Mouse (Mus musculus) retina, postnatal 1 day (tissue): Measurements from ENCODE around the gene Spast.
A peak's percentile ranks its signal among the peaks of the same experiment; 100 is the strongest.
"Not testable (repeated sequence)": the region's sequence is repeated elsewhere in the genome, so short reads cannot be mapped to it uniquely, and the experiment has no call there.

Experiments
- DNase-seq: peaks from one replicate; pipeline ENCODE4 v3.0.0-alpha.2; 2012

Spast gene

DNA sequence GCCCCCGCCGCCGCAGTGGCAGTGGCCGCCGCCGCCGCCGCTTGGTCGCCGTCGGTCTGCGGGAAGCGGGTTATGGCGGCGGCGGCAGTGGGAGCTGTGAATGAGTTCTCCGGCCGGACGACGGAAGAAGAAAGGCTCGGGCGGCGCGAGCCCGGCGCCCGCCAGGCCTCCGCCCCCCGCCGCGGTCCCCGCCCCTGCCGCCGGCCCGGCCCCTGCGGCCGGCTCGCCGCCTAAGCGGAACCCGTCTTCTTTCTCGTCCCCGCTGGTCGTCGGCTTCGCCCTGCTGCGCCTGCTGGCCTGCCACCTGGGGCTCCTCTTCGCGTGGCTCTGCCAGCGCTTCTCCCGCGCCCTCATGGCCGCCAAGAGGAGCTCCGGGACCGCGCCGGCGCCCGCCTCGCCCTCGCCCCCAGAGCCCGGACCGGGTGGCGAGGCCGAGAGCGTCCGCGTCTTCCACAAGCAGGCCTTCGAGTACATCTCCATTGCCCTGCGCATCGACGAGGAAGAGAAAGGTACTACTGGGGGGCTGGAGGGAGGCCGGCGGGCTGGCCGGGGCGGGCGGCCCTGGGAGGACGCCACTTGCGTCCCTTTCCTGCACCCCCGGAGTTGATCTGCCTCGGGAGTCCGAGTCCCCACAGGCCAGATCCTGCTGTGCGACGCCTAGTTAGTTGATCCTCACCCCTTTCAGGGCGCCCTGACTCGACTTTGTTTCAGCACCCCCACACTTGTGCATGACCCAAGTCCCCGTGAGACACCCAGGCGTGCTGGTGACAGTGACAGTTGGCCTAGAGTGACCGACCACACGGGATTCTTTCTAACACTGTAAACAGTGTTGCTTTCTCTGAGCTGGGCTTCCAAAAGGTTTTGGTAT lies at the start of gene Spast:
Gene Spast (plus strand): TSS at position 51 of the 868 bp plus-strand sequence.
- DNase-seq, result peak; percentile 78

DNA sequence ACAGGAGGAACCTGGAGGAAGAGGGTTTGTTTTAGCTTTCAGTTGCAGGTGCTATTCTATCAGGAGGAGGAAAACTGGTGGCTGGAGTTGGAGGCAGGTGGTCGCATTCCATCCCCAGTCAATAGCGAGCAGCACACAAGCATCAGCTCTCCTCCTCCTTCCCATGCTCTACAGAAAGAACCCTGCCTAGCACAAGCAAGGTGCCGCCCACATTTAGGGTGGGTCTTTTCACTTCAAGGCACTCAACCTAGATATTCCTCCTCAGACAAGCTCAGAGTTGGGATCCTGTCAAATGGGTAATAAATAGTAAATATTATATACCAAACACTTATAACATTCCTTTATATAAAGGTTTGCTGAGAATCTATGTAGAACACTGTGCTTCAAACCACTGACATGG lies 48.6 kb upstream of the Spast start:
- no peak for DNase-seq

DNA sequence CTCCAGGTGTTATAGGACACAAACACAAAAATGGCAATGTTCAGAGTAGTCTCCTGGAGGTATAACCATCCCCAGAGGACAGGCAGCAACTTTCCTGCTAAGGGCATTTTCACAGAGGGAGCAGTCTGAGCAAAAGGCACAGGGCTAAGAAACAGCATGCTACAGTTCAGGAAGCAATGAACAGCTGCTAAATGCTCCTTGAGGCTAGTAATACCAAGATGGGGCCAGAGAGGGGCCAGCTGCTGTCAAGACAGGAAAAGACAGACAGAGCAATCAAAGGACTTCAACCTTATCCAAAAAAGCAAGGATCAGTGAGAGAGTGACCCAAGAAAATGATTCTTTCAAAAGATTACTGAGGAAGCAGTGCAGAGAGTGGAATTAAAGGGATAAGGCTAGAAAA lies 47.9 kb upstream of the Spast start:
- peak; percentile 11 for DNase-seq

DNA sequence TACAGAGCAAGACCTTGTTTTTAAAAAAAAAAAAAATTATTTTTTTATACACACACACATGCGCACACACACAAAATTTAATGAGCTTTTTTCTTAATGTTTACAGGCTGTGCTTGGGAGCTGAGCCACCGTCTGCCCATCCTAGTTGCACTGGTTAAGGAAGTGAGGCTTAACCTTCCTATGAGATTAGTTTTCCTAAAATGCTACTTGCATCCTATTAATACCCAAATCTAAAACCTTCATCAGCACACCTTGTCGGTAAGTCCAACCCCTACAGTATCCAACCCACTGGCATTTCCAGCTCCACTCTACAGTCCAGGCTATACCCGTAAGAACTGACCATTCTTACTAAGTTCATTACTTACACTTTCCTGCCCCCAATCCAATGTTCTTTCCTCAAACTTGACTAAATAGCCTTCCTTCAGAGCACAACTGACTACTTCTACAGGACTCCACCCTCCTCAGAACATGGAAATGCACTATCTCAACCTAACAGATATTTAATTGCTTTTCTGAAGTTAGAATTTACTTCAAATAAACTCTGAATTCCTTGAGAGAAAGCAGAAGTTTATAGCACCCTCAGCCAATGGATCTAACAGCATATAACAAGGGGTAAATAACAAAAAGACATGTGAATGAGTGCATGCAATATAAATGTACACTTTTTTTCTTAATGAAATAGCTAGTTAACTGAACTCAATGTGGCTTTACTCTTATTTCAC lies 47.0 kb upstream of the Spast start:
- no peak for DNase-seq

DNA sequence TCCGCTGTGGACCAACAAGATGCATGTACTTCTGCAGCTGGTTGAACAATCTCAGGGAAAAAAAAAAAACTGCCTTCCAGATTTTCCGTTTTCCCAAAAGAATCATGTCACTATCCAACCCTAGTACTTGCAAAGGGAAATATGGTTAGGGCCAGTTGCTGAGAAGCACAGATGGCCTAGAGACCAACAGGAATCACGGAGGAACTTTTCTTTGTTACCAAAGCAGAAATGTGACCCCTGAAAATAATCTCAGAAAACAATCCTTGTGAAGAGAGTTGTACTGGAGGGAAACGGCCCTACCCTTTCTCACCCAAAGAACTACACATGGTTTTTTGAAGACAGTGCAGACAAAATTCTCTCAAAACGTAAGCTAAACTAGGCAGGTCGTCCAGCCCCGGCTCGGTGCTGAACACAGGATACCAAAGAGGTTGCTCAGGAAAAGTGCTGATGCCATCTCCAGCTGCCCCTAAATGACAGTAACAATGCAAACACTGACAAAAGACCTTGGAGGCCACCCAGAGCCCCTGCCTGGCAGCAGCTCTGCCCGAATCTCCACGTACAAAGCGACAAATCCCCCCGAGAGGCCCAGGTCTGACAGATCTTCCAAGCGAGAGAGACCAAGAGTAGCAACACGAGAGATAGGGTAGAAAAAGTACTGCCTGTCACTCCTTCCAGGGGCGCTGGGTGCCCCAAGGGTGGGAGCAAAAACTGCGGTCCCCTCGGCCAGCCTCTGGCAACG lies 44.9 kb upstream of the Spast start:
- DNase-seq, result peak; percentile 65

DNA sequence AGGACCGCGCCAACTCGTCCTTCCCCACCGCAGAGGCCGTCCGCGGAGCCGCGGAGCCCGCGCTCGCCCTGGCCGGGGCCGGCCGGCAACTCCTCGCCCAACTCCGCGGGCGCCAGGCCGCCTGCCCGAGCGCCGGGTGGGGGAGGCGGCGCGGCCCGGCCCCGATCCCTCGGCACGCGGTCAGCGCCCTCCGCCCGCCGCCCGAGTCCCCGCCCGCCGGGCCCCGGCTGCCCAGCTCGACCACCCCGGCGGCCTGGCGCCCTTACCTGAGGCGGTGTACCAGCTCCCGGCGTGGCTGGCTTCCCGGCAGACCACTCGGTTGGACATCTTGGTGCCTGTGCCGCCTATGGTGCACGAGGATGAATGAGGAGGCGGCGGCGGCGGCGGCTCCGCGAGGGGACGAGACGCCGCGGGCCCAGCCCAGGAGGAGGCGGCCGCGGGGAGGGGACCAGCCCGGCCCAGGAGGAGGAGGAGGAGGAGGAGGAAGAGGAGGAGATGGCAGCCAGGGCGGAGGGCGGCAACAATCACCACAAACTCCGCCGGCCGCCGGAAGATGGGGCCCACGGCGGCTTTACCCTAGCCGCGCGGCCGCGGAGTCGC lies 44.3 kb upstream of the Spast start:
- DNase-seq, result peak; percentile 83

DNA sequence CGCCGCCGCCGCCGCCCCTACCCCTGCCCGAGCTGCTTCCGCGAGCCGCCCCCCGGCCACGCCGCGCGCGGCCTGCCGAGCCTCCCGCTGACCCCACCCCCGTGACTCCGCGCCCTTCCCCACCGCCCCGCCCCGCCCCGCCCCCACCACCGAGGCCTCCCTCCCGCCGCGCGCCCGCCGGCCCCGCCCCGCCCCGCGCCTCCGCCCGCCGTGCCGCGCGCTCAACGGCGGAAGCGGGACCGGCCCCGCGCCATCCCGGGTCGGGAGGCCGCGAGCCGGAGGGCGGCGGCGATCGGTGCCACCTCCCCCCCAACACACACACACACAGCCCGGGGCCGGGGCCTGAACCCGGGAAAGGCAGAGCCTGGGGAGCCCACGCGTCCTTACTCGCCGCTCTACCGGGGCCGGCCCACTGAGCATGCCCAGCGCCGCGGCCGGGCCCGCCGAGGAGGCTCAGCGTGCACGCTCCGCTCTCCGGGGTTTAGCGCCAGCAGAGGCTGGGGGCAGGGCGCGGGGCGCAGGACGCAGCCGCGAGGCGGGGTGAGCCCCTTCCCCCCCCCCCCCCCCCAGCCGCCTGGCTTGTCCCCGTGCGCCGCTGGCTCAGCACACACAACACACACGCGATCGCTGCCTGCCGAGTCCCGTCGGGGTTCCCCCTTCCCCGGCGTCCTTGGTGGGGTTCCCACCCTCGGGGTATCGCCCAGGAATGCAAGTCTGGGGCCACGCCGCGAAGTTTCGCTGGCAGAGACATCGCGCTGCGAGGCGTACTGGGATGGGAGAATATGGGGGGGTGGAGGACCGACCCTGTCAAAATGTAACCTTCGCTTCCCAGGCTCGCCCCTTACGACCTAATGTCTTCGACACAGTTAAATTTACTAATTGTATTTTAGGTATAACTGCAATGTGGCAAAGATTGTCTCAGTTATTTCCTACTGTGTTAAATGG lies 43.5 kb upstream of the Spast start, which contains the start of gene Memo1:
Gene Memo1 (minus strand): TSS at position 496 of the 945 bp plus-strand sequence.
- DNase-seq, result peak; percentile 92

DNA sequence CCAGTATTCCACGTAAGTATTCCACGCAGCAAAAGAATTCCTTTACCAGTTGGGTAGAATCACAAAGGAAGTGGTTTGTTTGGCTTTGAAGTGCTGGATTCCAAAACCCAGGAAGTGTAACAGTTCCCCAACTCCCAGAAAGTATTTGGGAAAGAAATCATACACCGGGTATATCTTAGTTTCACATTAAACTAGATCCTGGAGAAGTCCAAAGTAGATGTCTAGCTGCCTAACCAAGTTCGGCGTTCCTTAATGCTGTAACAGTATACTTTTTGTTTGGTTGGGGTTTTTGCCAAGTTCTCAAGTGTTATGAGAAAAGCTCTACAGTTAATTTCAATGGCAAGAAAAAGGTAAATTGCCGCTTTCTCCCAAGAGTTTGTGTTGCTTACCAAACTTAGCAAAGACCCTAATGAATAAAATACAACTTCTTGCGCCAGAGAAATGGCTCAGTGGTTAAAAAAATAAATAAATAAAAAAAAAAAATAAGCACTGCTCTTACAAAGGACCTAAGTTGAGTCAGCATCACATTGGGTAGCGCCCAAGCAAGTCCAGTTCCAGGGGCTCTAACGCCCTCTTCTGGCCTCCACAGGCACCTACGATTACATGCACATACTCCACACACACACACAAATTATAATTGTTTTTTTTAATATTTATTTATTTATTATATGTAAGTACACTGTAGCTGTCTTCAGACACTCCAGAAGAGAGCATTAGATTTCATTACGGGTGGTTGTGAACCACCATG lies 42.5 kb upstream of the Spast start:
- DNase-seq, result peak; percentile 18

DNA sequence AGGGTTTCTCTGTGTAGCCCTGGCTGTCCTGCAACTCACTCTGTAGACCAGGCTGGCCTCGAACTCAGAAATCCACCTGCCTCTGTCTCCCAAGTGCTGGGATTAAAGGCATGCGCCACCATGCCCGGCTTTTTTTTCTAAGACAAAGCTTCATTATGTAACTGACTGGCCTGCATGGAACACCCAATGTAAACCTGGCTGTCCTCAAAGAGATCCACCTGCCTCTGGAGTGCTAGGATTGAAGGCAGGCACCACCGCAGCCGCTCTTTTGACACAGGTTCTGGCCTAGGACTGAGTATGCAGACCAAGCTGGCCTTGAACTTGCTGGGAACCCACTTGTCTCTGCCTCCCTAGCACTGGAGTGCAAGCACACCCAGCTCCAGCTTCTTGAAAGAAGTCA lies 41.8 kb upstream of the Spast start:
- not testable (repeated sequence) for DNase-seq

DNA sequence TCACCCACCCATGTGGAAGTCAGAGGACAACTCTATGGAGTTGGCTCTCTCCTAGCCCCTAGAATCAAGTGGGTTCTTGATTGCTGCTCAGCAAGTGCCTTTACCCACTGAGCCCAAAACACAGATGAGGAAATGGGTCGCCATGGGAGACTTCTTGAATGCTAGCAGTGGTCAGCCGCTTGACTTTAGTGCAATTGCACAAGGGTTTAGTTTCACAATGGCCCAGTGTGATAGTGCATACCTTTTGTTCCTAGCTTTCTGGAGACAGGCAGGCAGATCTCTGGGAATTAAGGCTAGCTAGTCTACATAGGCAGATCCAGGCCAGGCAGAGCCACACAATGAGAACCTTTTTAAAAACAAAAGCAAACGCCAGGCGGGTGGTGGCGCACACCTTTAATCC lies 38.7 kb upstream of the Spast start:
- DNase-seq, result no peak

DNA sequence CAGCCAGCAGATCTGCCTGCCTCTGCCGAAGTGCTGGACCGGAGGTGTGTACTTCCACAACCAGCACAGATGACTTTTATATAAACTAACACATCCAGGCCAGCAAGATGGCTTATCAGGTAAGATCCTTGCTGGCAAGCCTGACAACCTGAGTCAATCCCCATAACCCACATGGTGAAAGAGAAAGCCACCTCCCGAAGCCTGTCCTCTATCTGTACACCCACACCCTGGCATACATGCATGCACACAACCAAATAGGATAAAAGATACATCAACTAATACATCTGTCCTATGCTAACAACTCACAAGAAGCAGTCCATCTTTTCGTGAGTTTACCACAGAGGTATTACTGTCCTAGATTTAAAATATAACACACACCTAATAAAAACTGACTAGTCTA lies 34.7 kb upstream of the Spast start:
- no peak for DNase-seq

DNA sequence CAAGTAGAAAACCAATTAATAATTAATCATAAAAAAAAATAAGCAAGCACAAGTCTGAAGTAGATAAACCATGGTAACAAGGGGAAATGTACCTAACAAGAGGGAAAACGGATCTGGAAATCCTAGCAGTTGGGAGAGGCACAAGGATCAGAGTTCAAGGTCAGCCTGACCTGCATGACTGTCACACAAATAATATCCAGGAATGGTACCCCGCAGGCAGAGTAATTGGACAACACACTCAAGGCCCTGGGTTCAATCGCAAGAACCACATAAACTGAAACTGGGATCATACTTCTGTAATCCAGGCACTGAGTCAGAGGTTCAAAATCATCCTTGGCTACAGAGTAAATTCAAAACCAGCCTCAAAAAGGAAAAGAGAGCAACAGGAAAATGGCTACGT lies 33.2 kb upstream of the Spast start:
- DNase-seq, result no peak

DNA sequence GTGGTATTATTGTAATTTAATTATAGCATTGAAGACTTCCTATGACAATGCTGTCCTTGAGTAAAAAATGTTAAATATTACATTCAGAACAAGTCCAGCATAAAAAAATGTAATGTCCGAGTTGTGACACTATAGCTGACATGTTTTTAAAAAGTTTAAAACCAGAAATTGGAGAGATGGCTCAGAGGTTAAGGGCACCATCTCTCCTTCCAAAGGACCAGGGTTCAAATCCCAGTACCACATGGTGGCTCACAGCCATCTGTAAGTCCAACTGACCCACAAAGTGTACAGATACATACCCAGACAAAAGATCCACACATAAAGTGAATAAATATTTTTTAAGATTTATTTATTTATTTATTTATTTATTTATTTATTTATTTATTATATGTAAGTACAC lies 32.8 kb upstream of the Spast start:
- DNase-seq, result no peak

DNA sequence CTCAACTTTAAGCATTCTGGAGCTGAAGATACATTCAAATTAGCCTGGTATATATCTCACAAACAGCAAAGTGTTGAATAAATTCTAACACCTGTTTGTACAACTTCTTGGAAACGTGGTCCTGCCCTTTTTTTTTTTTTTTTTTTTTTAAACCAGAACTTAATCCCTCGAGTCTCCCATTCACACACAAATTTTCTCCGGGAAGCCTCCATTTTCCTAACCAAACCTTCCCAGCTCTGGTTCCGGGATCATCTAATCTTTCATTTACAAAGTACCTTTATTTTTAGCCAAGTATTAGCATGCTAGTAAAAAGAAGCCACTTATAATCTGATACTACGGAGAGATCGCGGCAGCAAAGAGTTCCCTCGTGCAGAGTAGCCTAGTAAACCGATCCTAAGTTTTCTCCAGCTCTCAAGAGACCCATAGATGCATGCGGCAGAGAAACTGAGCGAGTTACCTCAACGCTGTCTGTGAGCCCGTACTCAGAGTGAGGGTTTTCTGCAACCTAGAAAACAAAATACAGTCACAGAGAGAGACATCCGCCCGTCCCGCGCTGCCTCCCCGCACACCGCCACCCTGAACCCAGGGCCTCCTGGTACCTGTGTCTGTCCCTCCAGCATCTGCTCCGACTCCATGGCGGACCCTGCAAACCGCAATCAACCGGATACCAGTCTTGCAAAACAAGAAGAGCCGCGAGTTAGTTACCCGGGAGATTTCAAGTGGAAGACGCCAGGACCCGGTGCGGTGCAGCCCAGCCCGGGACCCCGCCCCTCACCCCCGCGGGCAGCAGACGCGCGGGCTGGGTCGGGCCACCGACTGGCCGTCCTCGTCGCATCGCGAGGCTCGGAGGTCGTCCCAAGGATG lies 23.1 kb upstream of the Spast start:
- no peak for DNase-seq

DNA sequence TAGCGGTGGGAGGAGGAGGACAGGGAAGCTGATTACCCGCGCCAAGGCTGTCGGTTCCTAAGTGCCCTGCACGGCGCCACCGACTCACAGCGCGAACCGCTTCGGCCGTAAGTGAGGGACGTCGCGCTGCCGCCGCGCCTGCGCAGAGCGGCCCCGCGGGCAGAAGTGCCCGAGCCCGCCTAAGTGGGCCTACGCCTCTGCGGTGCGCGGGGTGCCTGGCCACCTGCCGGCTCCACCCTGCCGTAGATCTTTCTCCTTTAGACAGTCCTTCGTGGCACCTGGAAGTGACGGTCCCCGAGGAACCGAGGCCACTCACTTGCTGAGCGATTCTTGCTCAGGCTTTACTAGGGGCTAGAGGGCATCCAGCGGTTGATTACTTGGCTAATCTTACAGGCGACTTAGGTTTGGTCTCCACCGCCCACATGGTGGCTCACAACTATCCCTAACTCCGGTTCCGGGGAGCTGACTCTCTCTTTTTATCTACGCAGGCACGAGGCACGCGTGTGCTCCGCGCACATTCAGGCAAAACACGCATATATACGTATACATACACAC lies 22.4 kb upstream of the Spast start:
- DNase-seq, result peak; percentile 95

DNA sequence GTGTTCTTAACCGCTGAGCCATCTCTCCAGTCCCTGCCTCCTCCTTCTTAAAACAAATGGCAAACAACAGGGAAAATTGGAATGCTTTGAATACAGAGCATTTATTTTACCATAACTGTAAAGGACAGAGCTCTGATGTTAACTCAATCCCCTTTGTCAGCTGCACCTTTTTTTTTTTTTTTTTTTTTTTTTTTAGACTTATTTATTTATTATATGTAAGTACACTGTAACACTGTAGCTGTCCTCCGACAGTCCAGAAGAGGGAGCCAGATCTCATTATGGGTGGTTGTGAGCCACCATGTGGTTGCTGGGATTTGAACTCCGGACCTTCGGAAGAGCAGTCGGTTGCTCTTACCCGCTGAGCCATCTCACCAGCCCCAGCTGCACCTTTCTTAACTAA lies 20.1 kb upstream of the Spast start:
- no peak for DNase-seq

DNA sequence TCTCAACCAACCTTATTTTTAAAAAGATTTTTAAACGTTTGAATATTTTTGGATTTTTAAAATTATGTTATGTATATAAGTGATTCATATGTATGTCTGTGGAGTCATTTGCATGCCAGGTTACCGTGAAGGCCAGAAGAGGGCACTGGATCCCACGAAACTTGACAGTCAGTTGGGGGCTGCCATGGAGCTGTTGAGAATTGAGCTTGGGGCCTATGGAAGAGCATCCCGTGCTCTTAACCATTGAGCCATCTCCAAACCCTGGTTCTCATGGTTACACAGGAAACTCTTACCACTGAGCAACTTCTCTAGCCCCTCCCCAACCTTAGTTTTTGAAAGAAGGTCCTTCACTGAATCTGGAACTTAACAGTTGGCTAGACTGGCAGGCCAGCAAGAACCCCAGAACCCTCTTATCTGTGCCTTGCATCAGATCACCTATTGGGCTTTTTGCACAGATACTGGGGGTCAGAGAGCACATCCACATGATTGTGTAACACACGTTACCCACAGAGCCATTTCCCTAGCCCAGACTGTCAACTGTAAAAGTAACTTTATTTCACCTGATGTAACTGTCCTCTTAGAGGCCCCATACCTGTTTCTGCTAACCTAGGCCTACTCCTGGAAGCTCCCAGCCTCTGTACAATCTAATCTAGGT lies 16.3 kb upstream of the Spast start:
- peak; percentile 40 for DNase-seq

DNA sequence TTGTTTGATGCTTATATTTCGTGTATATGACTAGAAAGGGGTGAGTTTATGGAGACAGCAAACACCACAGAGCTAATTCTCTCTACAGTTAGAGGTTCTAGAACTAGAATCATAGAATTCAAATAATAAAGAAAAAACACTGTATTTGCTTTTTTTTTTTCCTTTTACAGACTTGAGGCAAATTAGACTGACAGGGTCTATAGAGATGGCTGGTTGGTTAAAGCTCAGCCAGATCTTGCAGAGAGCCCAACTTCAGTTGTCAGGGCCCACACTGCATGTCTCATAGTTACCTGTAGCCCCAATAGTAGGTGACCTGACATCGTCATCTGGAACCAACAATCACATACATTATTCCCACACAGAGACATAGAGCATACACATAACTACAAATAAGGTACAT lies 14.9 kb upstream of the Spast start, which contains the start of gene Dpy30:
Gene Dpy30 (minus strand): TSS at position 101 of the 400 bp plus-strand sequence.
- no peak for DNase-seq

DNA sequence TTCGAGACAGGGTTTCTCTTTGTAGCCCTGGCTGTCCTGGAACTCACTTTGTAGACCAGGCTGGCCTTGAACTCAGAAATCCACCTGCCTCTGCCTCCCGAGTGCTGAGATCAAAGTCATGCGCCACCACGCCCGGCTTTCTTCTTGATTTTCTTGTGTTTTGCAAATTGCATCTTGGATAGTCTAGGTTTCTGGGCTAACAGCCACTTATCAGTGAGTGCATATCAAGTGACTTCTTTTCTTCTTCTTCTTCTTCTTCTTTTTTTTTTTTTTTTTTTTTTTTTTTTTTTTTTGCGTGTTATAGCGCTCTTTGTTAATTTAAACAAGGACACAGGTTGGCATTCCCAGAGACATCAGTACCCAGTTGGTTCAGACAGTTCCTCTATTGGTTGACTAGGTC lies 11.6 kb upstream of the Spast start:
- DNase-seq, result not testable (repeated sequence)
